Mouse (Mus musculus) embryonic facial prominence, embryonic 11.5 days (tissue): ENCODE measurements around the gene Masp2. TPM values are rescaled to one million over a fixed set of nuclear protein-coding genes. Genes with fewer than 3 reads are reported as not detected.

Experiments
- ATAC-seq: fragments of 200-750 bp; cut with Nextera tagmentation; replicated peaks from 2 replicates; pipeline ENCODE4 v1.8.0; 2017; ENCODE audit warnings: low read depth; ENCODE audit not compliant: insufficient number of reproducible peaks, low FRiP score, low TSS enrichment
- DNase-seq: peaks from one replicate; pipeline ENCODE4 v3.0.0-alpha.2; 2015; ENCODE audit warnings: low spot score
- H3K27ac ChIP-seq: fragments of 300-500 bp; sonication (generic); replicated peaks from 2 replicates; pipeline ENCODE4 v1.5.1; 2014; ENCODE audit warnings: mild to moderate bottlenecking, low read depth, low read length, control low read depth
- H3K27me3 ChIP-seq: fragments of 300-500 bp; sonication (generic); 2 replicates; pipeline ENCODE4 v1.6.1; 2014; ENCODE audit warnings: mild to moderate bottlenecking, low read length, moderate library complexity, mixed read lengths; ENCODE audit not compliant: control insufficient read depth, insufficient read depth
- H3K36me3 ChIP-seq: fragments of 300-500 bp; sonication (generic); replicated peaks from 2 replicates; pipeline ENCODE4 v1.6.1; 2014; ENCODE audit warnings: low read depth, mild to moderate bottlenecking, low read length, moderate library complexity, mixed read lengths; ENCODE audit not compliant: control insufficient read depth, insufficient read depth
- H3K4me1 ChIP-seq: fragments of 300-500 bp; sonication (generic); 2 replicates; pipeline ENCODE4 v1.6.1; 2014; ENCODE audit warnings: low read length, mixed read lengths; ENCODE audit not compliant: control insufficient read depth, insufficient read depth
- H3K4me2 ChIP-seq: fragments of 300-500 bp; sonication (generic); 2 replicates; pipeline ENCODE4 v1.6.1; 2014; ENCODE audit warnings: low read depth, mild to moderate bottlenecking, control low read depth, low read length, moderate library complexity
- H3K4me3 ChIP-seq: fragments of 300-500 bp; sonication (generic); 2 replicates; pipeline ENCODE4 v1.5.1; 2014; ENCODE audit warnings: low read depth, low read length, control low read depth
- H3K9ac ChIP-seq: fragments of 300-500 bp; sonication (generic); replicated peaks from 2 replicates; pipeline ENCODE4 v1.6.1; 2014; ENCODE audit warnings: mild to moderate bottlenecking, control low read depth, low read length
- H3K9me3 ChIP-seq: fragments of 300-500 bp; sonication (generic); replicated peaks from 2 replicates; pipeline ENCODE4 v1.6.1; 2016; ENCODE audit warnings: mild to moderate bottlenecking, low read length, inconsistent platforms, mixed read lengths; ENCODE audit not compliant: control insufficient read depth
- WGBS: fragments of 180-500 bp; shearing (Covaris S2); extraction: QIAGEN DNeasy Blood & Tissue Kit; methylation state at CpG from one replicate; pipeline ENCODE4 v1.1.7; 2014; 5-methylcytosine and 5-hydroxymethylcytosine counted together
- polyA plus RNA-seq: library from polyadenylated mRNA; unstranded; fragments of >200 nt; fragmentation: Nextera tagmentation; extraction: Ambion mirVana; gene quantifications from 2 replicates; pipeline ENCODE4 v1.2.1, GENCODE M21; 2014

Gene Masp2
- polyA plus RNA-seq, 1 experiment from 2014 or later, result not detected

DNA sequence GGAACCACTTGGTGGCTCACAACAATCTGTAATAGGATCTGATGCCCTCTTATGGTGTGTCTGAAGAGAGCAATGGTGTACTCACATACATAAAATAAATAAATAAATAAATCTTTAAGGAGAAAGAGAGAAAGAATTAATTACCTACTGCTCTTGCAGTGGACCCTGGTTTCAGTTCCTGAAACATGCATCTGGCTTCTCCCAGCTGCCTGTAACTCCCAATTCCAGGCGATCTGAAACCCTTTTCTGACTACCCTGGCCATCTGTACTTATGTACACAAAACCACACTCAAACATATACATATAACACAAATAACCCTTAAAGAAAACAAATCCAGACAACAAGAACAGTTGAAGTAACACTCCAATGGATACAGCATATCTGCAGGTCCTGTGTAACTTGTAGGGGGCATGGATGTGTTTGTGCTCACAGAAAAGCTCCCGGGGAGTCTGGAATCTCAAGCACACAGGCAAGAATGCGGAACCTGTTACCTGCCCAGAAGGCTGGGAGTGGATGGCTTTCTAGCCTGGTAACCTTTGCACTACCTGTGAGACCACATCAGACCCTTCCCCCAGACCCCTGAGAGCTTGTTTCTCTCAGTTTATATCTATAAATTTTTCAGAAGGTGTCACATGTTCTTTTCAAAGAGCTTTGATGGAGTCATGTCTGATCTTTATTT lies 29.8 kb downstream of the Masp2 start:
- H3K9ac ChIP-seq, result no peak overlapping the region
- 72% methylated on average over 3 of the region's 3 CpGs for WGBS
- no peak for ATAC-seq

DNA sequence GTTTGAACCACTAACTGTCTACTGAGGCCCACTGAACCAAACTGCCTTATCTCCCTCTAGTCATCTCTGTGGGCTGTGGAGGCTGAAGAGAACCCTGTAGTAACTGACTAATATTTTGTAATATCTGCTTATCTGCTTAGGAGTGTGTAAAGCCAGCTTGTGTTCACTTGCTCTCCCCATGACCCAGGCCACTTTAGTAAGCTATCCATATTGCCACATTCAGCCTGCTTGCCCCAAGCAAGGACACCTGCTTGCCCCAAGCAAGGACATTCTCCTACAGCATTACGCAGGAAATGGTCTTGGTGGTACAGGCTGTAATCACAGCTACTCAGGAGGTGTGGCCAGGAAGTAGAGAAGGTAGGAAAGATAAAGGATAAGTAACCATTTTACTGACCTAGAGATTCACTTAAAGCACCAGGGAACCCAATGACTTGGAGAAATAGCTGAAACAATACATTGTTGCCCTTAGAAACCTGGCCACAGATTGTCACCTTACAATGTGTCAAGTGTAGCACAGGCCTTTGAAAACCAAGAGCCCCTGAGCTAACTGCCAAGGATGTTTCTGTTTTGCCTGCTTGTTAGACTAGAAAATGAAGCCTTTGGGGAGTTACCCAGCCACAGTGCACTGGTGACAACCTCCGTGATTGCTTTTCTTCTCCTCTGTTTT lies 31.2 kb downstream of the Masp2 start:
- Histone ChIP-seq H3K4me3 (no peak overlapping the region), H3K4me1 (no peaks in the 10 kb centered on the region), H3K9ac (no peak overlapping the region), H3K36me3 (no peaks in the 10 kb centered on the region), H3K27me3 (no peaks in the 10 kb centered on the region), H3K27ac (no peak overlapping the region), H3K4me2 (no peak overlapping the region), H3K9me3 (no peaks in the 10 kb centered on the region)
- DNase-seq (no peak), ATAC-seq (no peak)
- WGBS, result 83% methylated on average over 2 of the region's 2 CpGs

More for the DNA sequence above, 29.8 kb downstream of the Masp2 start:
- Histone ChIP-seq H3K9me3 (no peaks in the 10 kb centered on the region), H3K4me3 (no peak overlapping the region), H3K27ac (no peak overlapping the region), H3K36me3 (no peaks in the 10 kb centered on the region), H3K4me2 (no peak overlapping the region), H3K4me1 (no peaks in the 10 kb centered on the region), H3K27me3 (no peaks in the 10 kb centered on the region)
- DNase-seq, result no peak

DNA sequence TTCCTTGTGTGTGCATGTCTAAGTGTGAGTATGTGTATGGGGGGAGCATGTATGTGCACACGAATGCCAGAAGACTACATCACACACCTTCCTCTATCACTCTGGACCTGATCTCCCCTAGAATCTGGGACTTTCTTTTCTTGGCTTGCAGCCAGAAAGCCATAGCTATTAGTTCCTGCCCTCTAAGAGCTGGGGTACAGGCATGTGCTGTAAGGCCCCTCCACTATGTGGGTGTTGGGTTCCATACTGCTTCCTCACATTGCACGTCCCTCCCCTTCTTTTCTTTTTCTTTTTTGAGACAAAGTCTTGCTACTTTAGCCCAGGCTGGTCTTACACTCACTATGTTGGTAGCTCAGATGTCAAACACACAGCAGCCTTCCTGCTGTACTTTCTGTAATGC lies 33.0 kb downstream of the Masp2 start:
- no peak for DNase-seq
- no peak overlapping the region for H3K4me2 ChIP-seq
- no peaks in the 10 kb centered on the region for H3K36me3 ChIP-seq
- H3K4me1 ChIP-seq, result no peaks in the 10 kb centered on the region
- no peak overlapping the region for H3K9ac ChIP-seq
- 0 out of 2 replicates have a peak, but pooled peaks have one; percentile 31 for ATAC-seq
- H3K27ac ChIP-seq, result no peak overlapping the region
- H3K4me3 ChIP-seq, result no peak overlapping the region
- no peaks in the 10 kb centered on the region for H3K27me3 ChIP-seq
- H3K9me3 ChIP-seq, result no peaks in the 10 kb centered on the region
- WGBS, result 80% methylated on average over 2 of the region's 2 CpGs

DNA sequence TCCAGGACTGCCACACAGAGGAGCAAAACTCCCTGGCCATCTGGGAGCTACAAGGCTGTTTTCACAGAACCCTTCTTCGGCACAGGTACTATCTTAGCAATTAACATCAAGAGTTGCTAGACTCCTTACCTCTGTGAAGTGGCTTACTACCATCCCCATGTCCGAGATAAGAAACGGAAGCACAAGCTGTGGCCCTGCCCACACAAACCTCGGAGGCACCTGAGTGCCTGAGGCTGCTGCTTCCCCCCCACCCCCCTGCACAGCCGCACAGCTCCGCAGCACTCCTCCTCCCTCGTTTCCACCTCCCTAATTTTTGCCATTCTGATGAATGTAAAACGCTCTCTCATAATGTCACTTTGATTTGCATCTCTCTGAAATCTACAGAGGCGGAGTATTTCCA lies 35.9 kb downstream of the Masp2 start:
- no peaks in the 10 kb centered on the region for H3K27me3 ChIP-seq
- WGBS, result 57% methylated on average over 9 of the region's 9 CpGs
- no peak overlapping the region for H3K4me2 ChIP-seq
- no peaks in the 10 kb centered on the region for H3K36me3 ChIP-seq
- H3K4me3 ChIP-seq, result no peak overlapping the region
- DNase-seq (no peak), ATAC-seq (no peak)
- H3K9me3 ChIP-seq, result no peaks in the 10 kb centered on the region
- no peak overlapping the region for H3K27ac ChIP-seq
- H3K4me1 ChIP-seq, result no peaks in the 10 kb centered on the region
- H3K9ac ChIP-seq, result no peak overlapping the region

GRCm38 (mm10) chr4:148639455-148639854 lies 37.1 kb downstream of the Masp2 start:
- DNase-seq (no peak), ATAC-seq (no peak)
- Histone ChIP-seq H3K36me3 (no peaks in the 10 kb centered on the region), H3K9ac (no peak overlapping the region), H3K27me3 (no peaks in the 10 kb centered on the region), H3K27ac (no peak overlapping the region), H3K4me3 (no peak overlapping the region), H3K9me3 (no peaks in the 10 kb centered on the region), H3K4me1 (no peaks in the 10 kb centered on the region), H3K4me2 (no peak overlapping the region)
- 86% methylated on average over 2 of the region's 2 CpGs for WGBS

- Histone ChIP-seq H3K4me2 (no peak overlapping the region), H3K27ac (no peak overlapping the region), H3K4me1 (no peaks in the 10 kb centered on the region), H3K27me3 (no peaks in the 10 kb centered on the region), H3K9ac (no peak overlapping the region), H3K36me3 (no peaks in the 10 kb centered on the region), H3K4me3 (no peak overlapping the region), H3K9me3 (no peaks in the 10 kb centered on the region)
- ATAC-seq (no peak), DNase-seq (no peak)
- 83% methylated on average over 5 of the region's 5 CpGs for WGBS
Measured at GRCm38 (mm10) chr4:148641121-148641520, 38.8 kb downstream of the Masp2 start.

- H3K4me3 ChIP-seq, result no peak within 1 kb of the TSS
- no peaks in the 10 kb centered on the region for H3K9me3 ChIP-seq
- H3K27me3 ChIP-seq, result no peaks in the 10 kb centered on the region
- WGBS, result 64% methylated on average over 15 of the region's 15 CpGs
- no peak within 1 kb of the TSS for H3K27ac ChIP-seq
- no peaks in the 10 kb centered on the region for H3K36me3 ChIP-seq
- no peak for DNase-seq
- H3K9ac ChIP-seq, result no peak within 1 kb of the TSS
- no peaks in the 10 kb centered on the region for H3K4me1 ChIP-seq
- H3K4me2 ChIP-seq, result no peak within 1 kb of the TSS
- ATAC-seq, result no peak
Measured at GRCm38 (mm10) chr4:148643291-148644156, 41.2 kb downstream of the Masp2 start, which contains the start of gene Gm572. Gene Gm572 (plus strand): TSS chr4:148643317.

DNA sequence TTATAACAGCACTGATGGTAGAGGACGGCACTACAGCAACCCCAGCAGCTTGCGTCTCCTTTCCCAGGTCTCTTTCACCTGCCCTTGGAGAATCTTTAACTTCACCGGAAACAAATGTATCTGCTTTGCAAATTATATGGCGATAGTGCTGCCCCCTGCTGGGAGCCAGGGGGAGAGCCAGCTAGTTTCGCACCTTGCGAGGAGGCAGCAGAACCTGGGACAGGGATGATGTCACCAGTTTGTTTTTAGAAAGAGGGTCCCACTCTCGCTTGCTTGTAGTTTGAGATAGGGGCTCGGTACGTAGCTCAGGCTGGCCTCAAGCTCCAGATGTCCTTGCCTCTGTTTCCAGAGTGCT lies 41.8 kb downstream of the Masp2 start:
- 6% methylated on average over 9 of the region's 9 CpGs for WGBS
- Histone ChIP-seq H3K27ac (no peak overlapping the region), H3K9me3 (no peaks in the 10 kb centered on the region), H3K27me3 (no peaks in the 10 kb centered on the region), H3K36me3 (no peaks in the 10 kb centered on the region), H3K4me3 (no peak overlapping the region), H3K9ac (no peak overlapping the region), H3K4me2 (no peak overlapping the region), H3K4me1 (no peaks in the 10 kb centered on the region)
- DNase-seq (peak; percentile 77), ATAC-seq (no peak)
